Mouse (Mus musculus) bone marrow, adult 2 months (tissue): Measurements from ENCODE around the gene Tenm4. TPM values are rescaled to one million over a fixed set of nuclear protein-coding genes. Genes with fewer than 3 reads are reported as not detected.

Experiments used
- H3K27ac ChIP-seq: fragments of 200-500 bp; 2 replicates; pipeline ENCODE4 v1.5.1; 2012; ENCODE audit warnings: low read depth, mild to moderate bottlenecking, control low read depth, inconsistent platforms, low read length; ENCODE audit not compliant: control insufficient read depth, poor library complexity, insufficient read depth
- H3K4me1 ChIP-seq: fragments of 200-500 bp; 2 replicates; pipeline ENCODE4 v1.6.1; 2011; ENCODE audit warnings: low read length; ENCODE audit not compliant: control insufficient read depth, insufficient read depth
- H3K4me3 ChIP-seq: fragments of 200-500 bp; replicated peaks from 2 replicates; pipeline ENCODE3; 2011; ENCODE audit warnings: mild to moderate bottlenecking, low read depth, low read length, control low read depth; ENCODE audit not compliant: control insufficient read depth
- CTCF ChIP-seq: fragments of 200-500 bp; IDR thresholded peaks from 2 replicates; pipeline ENCODE4 v1.5.1; 2011; ENCODE audit warnings: low read length, control low read depth; ENCODE audit not compliant: control insufficient read depth, insufficient read depth
- POLR2A ChIP-seq: fragments of 200-500 bp; IDR thresholded peaks from 2 replicates; pipeline ENCODE4 v1.6.1; 2011; ENCODE audit warnings: low read depth, mild to moderate bottlenecking, control low read depth, low read length, borderline replicate concordance; ENCODE audit not compliant: control insufficient read depth
- WGBS: fragments of 180-500 bp; shearing (Covaris S2); methylation state at CpG from one replicate; pipeline ENCODE4 v1.1.7; 2018; 5-methylcytosine and 5-hydroxymethylcytosine counted together
- polyA plus RNA-seq: library from polyadenylated mRNA; stranded (reverse); fragments of >200 nt; gene quantifications from 2 replicates; pipeline ENCODE4 v1.2.4, GENCODE M21; 2011; ENCODE audit warnings: low replicate concordance; ENCODE audit not compliant: missing spikeins, insufficient read depth, insufficient read length

Tenm4 gene
- polyA plus RNA-seq, 1 experiment = 1.3 TPM

DNA sequence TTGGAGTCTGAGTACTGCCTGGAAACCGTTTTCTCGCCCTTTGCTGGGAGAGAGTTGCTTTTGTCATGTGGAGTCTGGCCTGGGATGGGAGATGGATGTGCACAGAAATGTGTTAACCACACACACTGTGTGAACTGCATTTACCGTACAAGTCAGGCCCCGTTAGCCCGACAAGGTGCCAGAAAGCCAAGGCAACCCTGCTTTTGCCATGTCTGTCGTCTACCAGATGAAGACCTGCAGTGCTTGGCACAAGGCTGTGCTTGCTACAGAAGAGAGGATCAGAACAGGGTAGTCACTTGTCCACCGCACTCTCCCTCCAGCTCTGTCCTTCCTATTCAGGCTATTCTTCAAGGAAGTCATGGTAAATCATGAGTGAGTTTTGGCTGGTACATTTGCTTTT is 492.3 kb downstream of the Tenm4 start:
- TF ChIP-seq POLR2A (no peak), CTCF (no peak)
- 85% methylated on average over 7 of the region's 7 CpGs for WGBS
- H3K4me1 ChIP-seq = no peaks in the 10 kb centered on the region
- no peak overlapping the region for H3K4me3 ChIP-seq
- no peak overlapping the region for H3K27ac ChIP-seq

DNA sequence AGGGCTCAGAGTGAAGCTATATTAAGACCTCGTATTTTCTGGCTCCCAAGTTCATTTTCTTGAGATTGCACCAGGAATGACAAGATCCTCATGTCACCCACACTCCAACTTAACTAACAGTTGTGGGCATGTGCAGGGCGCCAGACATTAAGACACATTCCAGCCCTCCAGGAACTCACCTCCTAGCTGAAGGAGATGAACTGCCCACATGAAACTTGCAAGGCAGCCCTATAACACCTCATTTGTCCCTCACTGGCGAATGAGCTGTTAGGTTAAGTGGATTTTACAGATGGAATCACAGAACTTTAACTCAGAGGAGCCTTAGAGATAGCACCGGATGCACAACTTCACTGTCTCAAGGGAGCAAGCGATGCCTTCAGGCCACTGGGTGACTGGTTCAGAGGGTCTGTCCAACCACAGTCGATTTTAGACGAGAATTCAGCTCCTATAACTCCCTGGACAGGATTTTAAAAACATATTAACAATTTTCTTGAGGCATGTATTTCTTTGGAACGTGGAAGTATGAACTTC is 495.4 kb downstream of the Tenm4 start:
- no peak for TF ChIP-seq POLR2A
- TF ChIP-seq CTCF = no peak
- WGBS = 69% methylated on average over 8 of the region's 8 CpGs
- no peaks in the 10 kb centered on the region for H3K4me1 ChIP-seq
- no peak overlapping the region for H3K27ac ChIP-seq
- H3K4me3 ChIP-seq = no peak overlapping the region

DNA sequence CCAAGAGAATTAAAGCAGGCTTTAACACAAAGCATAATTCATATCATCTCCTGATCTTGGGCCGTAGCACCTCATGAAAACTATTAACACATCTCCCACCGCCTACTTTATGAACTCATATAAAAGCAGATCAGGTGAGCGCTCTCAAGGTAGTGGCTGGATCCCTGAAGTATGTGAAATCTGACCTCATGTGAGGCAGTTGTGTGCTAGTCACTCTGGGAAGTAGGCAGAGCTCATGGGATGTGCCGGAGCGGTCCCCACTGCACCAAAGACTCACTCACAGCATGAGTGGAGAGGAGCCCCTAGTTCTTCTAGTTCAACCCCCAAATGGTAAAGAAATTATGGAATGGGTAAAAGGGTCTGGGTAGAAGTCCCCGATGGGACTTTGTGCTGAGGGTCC is 496.6 kb downstream of the Tenm4 start:
- H3K27ac ChIP-seq = no peak overlapping the region
- TF ChIP-seq CTCF (no peak), POLR2A (no peak)
- 85% methylated on average over 6 of the region's 6 CpGs for WGBS
- no peak overlapping the region for H3K4me3 ChIP-seq
- no peaks in the 10 kb centered on the region for H3K4me1 ChIP-seq

DNA sequence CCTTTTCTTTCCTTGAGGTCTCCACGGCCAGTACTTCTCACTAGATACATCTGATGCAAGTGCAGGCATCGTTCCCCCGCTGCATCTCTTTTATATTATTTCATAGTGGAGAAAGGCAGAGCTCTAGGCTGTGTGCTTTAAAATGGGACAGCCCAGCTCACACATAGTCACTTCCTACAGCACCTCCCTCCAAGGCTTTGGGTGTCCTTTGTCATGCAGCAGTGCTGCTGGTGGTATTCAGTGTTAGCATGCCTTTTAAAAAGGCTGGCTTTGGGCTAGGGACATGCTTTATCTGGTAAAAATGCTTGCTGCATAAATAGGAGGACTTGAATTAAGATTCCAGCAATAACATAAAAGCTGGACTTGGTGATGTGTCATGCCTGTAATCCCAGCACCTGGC is 499.0 kb downstream of the Tenm4 start:
- no peak for TF ChIP-seq CTCF
- TF ChIP-seq POLR2A = no peak
- Histone ChIP-seq H3K27ac (no peak overlapping the region), H3K4me3 (no peak overlapping the region), H3K4me1 (no peaks in the 10 kb centered on the region)
- WGBS = 89% methylated on average over 3 of the region's 3 CpGs

DNA sequence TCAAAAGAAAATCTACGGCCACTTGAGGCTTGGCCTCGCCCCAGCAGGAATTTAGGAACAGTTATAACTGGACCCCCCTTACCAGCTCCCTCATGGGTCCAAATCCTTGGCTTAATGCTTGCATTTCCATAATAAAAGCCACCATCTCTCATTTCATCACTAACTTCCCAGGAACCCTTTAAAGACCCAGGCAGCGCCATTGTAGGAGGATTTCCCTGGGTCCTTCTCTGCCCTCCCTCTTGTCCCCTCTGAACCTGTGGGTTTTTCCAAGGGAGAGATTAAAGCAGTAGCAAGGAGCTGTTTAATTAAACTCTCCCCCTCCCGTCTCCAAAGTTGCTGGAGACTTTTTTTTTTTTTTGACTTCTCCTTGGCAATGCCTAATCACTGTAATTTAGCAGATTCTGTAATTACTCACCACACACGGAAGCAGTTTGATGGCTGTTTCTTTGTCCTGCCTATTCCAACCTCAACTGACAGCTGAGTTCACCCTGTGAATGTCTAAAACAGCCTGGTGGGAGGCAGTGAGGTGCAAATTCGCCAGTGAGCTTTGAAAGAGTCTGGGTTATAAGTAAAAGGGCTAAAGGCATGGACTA is 501.4 kb downstream of the Tenm4 start:
- H3K4me3 ChIP-seq = no peak overlapping the region
- H3K27ac ChIP-seq = no peak overlapping the region
- no peak for TF ChIP-seq POLR2A
- TF ChIP-seq CTCF = no peak
- H3K4me1 ChIP-seq = no peaks in the 10 kb centered on the region
- 59% methylated on average over 6 of the region's 6 CpGs for WGBS

DNA sequence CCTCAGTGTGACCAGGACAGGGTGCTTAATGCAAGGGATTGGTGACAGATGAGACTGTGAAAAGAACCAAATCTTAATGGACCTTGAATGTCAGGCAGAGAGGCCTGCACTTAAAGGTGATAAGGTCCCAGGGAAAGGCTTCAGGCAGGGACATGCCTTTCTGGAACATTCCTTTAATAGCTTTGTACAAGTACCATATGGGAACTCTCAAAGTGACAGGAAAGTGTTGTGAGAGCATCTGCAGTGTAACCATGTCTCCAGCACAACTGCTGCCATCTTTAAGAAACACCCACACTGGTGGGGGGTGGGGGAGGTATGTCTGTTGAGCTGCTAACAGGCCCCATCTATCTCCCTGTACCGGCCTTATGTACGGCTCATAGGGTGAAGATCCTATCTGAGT is 506.0 kb downstream of the Tenm4 start:
- TF ChIP-seq CTCF (no peak), POLR2A (no peak)
- WGBS = 84% methylated on average over 2 of the region's 2 CpGs
- no peak overlapping the region for H3K4me3 ChIP-seq
- H3K27ac ChIP-seq = no peak overlapping the region
- no peaks in the 10 kb centered on the region for H3K4me1 ChIP-seq

DNA sequence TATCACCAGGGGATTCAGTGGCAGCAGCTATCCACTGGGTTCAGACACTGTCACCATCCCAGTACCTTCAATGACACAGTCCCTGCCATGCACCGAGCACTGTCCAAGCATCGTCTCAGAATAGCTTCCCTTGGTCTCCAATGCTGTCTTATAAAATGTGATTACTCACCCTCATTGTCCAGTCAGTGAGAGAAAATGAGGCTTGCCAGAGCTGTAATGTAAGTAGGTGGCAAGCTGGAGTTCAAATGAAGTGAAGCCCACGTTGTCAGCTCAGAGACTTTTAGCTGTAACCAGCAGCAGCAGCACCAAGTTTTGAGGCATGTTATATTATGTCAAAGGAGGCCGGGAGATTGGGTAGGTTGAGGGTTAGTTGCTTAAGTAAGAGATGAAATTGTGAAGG is 507.2 kb downstream of the Tenm4 start:
- 86% methylated on average over 4 of the region's 4 CpGs for WGBS
- Histone ChIP-seq H3K4me3 (no peak overlapping the region), H3K27ac (no peak overlapping the region), H3K4me1 (no peaks in the 10 kb centered on the region)
- TF ChIP-seq CTCF (no peak), POLR2A (no peak)

DNA sequence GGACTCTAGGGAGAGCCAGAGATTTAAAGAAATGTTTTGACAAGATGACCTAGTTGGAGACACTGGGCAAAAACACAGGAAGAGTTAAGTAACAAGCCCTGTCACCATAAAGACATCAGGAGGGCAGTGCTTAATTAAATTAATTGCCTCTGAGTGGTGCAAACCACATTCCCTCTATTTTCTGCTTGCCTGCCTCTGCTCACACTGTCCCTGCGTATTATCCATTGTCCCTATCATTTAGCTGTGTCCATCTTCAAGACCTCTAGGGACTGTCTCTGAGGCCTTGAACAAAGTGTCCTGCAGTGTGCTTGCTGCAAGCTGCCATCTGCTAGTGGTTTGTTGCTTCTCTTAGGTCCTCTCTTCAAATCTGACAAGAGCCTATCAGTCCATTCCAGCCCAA is 508.7 kb downstream of the Tenm4 start:
- 85% methylated on average over 1 of the region's 1 CpGs for WGBS
- no peak overlapping the region for H3K27ac ChIP-seq
- TF ChIP-seq POLR2A (no peak), CTCF (no peak)
- H3K4me3 ChIP-seq = no peak overlapping the region
- H3K4me1 ChIP-seq = no peaks in the 10 kb centered on the region

DNA sequence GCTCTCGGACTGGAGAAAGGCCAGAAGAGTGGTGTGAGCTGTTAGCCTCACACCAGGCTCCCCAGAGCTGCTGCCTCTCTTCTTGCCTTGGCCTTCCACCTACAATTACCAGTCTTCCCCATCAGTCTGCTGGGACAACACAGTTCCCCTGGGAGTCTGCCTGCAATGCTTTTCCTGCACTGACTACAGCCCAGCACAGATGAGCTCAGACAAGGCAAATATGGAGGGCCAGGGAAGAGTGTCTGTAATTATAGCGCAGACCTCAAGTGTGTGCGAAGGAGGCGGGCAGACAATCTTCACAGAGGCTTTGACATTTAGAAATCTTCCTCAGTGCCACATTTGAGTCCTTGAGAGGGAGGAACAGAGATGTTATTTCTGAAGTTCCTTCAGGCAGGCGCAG is 509.4 kb downstream of the Tenm4 start:
- 80% methylated on average over 5 of the region's 5 CpGs for WGBS
- Histone ChIP-seq H3K27ac (no peak overlapping the region), H3K4me1 (no peaks in the 10 kb centered on the region; the same call in 1 of the 2 replicates), H3K4me3 (no peak overlapping the region)
- TF ChIP-seq POLR2A (no peak), CTCF (no peak)
